Mouse (Mus musculus) fat pad, adult 2 months (tissue): ENCODE results near the gene Ms4a4c.
"Not testable (repeated sequence)": the region's sequence is repeated elsewhere in the genome, so short reads cannot be mapped to it uniquely, and the experiment has no call there.

Experiments used
- DNase-seq: peaks from one replicate; pipeline ENCODE4 v3.0.0-alpha.2; 2011; ENCODE audit warnings: low read depth, low spot score; ENCODE audit errors: extremely low read depth

The Ms4a4c gene

GRCm38 (mm10) chr19:11459041-11459440 lies 54.5 kb downstream of the Ms4a4c start:
- not testable (repeated sequence) for DNase-seq

- DNase-seq: not testable (repeated sequence)
These were observed 60.2 kb downstream of the Ms4a4c start for GRCm38 (mm10) chr19:11464795-11465194.

- no peak for DNase-seq
These were observed 61.9 kb downstream of the Ms4a4c start for GRCm38 (mm10) chr19:11466471-11466870.

- DNase-seq: not testable (repeated sequence)
These were observed 63.8 kb downstream of the Ms4a4c start for GRCm38 (mm10) chr19:11468361-11468760.

- not testable (repeated sequence) for DNase-seq
These were observed 64.6 kb downstream of the Ms4a4c start, which contains the start of gene Ms4a6c for GRCm38 (mm10) chr19:11469215-11469614. Gene Ms4a6c (plus strand): TSS chr19:11469366.
